Mouse (Mus musculus): Measurements from ENCODE around the gene Eif4e3.

The Eif4e3 gene

DNA sequence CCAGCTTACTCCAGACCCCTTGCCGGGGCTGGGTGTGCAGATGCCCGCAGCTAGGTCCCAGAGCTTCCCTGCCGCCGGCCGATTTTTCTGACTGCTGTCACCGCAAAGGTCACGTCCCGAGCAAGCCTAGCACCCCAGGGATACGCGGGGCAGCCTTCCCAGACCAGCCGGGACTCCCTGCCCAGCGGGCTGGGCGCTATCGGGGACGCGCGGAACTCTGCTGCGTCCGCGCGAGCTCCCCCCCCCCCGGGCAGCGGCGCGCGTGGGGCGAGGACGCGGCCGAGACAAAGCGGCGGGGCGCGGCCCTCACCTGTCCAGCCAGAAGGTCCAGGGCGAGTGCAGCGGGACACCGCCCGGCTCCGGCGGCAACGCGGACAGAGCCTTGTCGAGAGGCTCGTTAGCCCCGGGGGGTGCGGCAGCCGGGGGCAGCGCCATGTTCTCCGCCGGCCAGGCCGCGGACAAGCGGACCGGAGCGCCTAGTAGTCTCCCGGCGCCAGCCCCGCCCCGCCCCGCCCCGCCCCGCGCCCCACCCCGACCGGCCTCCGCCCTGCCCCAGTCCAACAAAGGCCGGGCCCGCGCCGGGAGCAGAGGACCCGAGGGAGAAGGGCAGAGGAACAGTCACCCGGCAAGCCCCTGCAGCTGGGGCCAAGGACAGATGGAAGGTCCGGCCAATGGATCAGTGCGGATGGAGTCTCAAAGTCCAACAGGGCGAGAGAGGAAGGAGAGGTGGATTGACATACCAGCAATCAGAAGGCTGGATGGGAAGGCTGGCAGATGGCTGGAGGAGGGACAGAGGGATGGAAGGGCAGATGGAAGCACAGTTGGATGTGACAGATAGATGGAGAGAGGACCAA, at the start of gene Eif4e3, which contains the start of gene Gm20696:
TSS of gene Eif4e3 (minus strand) at position 454 of the 854 bp plus-strand sequence.
TSS of gene Gm20696 (minus strand) at position 480 of the 854 bp plus-strand sequence.
- peak; percentile 43 for DNase-seq (ENCODE audit: low spot score)

DNA sequence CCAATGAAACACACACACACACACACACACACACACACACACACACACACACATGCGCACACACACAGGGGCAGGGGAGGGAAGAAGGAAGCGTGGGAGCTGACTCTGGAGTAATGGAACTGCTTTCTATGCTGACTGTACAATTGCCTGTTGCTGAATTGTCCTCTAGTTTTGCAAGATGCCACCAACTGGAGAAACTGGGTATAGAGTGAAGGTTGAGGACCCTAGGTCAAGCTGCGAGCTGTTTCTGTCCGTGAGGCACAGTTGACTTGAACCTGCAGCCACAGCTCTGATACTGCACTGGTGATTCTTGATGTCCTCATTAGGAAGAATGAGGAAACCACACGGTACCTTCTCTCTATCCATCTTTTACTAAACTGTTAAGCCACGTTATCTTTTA, 49.3 kb upstream of the Eif4e3 start:
- no peak for DNase-seq (ENCODE audit: low spot score)

DNA sequence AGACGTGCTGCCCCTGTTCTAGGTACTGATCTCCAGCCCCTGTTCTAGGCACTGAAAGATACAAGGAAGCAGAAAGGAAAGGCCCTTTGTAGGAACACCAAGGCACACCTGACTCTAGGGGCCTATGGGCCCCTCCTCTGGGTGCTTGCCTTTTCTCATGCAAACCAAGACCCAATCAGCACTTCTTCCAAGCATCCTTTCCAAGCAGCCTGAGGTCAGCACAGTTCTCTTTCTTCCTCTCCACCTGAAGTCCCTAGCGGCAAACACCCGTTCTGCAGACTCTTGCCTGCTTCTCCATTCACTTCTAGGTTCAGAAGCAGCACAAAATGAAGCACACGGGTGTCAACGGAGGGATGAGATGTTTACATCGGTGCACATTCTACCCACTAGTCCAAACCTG, 48.6 kb upstream of the Eif4e3 start:
- no peak for DNase-seq (ENCODE audit: low spot score)

DNA sequence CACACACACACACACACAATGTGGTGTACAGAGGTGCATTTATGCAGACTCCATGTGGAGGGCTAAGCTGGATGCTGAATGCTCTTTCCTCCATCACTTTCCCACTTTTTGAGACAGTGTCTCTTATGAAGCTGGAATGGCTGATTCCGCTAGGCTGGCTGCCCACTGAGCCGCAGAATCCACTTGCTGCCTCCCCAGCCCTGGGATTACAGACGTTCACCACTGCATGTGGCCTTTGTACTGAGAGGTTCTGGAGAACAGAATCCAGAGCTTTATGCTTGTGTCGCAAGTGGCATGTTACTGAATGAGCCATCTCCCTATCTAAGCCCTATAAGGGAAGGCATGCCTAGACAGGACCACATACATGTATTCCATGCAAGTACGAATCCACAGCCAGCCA, 46.7 kb upstream of the Eif4e3 start:
- no peak for DNase-seq (ENCODE audit: low spot score)

DNA sequence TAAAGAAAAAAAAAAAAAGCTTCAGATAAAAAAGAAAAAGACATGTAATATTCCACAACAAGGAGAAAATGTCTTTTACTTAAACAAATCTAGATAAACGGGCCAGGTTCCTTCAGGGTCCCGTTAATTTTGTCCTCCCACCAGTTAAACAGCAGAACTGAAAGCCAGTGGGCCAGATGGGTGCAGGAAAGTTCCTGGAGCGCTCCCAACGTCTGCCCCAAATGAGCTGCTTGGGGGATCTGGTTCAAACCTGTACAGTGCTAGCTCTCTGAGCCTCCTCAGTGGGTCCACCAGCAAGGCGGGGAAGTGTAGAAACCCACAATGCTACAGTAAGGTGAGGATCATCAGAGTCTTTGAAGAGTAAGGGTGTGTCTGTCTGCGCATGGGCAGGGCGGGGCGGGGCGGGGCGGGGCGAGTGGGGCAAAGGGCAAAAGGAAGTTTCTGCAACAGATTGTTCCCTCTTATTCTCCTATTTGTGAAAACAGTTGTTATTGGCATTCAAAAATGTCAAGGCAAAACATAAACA, 45.1 kb upstream of the Eif4e3 start:
- no peak for DNase-seq (ENCODE audit: low spot score)

DNA sequence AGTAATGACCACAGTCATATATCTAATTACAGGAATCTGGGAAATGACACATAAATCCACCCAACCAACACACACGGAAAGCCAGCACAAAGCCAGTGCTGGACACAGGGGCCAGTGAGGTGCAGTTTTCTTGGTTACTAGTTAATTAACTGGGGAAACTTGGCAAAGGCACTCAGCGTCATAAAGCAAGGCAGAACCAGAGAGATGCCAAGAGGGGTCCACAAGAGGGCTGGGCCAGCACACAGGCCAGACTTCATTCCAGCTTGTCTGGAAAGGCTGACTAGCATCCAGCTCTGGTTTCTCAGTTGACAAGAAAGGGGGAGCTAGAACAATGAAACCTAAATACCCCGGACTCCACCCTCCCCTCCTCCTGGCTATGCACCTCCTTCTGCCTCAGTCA, 33.9 kb upstream of the Eif4e3 start:
- DNase-seq (ENCODE audit: low spot score), result no peak

DNA sequence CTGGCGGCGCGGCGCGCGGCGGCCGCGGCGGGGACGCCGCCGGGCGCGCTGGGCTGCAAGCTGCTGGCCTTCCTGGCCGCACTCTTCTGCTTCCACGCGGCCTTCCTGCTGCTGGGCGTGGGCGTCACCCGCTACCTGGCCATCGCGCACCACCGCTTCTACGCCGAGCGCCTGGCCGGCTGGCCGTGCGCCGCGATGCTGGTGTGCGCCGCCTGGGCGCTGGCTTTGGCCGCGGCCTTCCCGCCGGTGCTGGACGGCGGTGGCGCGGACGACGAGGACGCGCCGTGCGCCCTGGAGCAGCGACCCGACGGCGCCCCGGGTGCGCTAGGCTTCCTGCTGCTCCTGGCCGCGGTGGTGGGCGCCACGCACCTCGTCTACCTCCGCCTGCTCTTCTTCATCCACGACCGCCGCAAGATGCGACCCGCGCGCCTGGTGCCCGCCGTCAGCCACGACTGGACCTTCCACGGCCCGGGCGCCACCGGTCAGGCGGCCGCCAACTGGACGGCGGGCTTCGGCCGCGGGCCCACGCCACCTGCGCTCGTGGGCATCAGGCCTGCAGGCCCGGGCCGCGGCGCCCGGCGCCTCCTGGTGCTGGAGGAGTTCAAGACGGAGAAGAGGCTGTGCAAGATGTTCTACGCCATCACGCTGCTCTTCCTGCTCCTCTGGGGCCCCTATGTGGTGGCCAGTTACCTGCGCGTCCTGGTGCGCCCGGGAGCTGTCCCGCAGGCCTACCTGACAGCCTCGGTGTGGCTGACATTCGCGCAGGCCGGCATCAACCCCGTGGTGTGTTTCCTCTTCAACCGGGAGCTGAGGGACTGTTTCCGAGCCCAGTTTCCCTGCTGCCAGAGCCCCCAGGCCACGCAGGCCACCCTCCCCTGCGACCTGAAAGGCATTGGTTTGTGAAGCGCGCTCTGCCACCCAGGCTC, 26.6 kb upstream of the Eif4e3 start:
- no peak for DNase-seq (ENCODE audit: low spot score)

DNA sequence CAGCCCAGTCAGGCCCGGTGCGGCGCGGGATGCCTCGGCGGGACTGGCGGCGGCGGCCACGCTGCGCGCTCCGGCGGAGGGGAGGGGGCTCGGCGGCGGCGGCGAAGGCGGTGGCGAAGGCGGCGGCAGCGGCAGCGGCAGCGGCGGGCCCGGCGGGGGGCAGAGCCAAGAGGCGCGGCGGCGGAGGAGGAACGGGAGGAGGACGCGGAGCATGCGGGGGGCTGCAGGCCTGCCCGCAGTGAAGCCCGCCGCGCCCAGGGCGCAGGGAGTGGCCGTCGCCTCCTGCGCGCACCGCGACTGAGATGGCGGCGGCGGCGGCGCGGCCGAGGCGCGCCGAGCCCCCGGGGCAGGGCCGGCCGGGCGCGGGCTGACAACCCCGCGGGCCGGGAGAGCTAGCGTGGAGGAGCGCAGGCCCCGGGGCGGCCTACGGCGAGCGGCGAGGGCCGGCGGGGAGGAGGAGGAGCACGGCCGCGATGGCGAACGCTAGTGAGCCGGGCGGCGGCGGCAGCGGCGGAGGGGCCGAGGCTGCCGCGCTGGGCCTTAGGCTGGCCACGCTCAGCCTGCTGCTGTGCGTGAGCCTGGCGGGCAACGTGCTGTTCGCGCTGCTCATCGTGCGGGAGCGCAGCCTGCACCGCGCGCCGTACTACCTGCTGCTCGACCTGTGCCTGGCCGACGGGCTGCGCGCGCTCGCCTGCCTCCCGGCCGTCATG, 25.8 kb upstream of the Eif4e3 start, which contains the start of gene Gpr27:
TSS of gene Gpr27 (plus strand) at position 474 of the 710 bp plus-strand sequence.
- DNase-seq (ENCODE audit: low spot score), result peak; percentile 22

DNA sequence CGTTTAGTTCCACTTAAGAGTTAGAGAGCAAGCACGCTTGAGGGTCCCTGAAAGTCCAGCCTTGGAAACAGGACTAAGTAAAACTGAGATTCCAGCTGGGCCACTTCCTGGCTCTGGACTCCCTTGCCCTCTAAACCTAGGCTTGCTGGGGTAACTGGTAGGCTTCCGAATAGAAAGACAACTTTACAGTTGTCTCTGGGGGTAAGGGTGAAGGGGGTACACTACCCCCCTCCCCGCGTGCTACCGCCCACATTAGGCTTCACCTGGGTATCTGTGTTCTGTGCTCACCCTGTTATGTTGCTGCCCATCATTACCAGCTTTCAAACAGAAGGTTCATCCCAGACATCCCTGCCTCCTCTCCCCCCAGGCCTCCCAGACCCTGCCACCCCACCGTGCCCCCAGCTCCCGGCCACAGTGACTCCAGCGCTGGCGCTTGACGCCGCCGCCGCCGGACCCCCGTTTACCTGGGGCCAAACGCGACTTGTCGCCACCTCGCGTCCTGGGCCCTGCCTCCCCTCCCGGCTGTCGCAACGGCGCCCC, 25.2 kb upstream of the Eif4e3 start:
- DNase-seq (ENCODE audit: low spot score), result no peak

DNA sequence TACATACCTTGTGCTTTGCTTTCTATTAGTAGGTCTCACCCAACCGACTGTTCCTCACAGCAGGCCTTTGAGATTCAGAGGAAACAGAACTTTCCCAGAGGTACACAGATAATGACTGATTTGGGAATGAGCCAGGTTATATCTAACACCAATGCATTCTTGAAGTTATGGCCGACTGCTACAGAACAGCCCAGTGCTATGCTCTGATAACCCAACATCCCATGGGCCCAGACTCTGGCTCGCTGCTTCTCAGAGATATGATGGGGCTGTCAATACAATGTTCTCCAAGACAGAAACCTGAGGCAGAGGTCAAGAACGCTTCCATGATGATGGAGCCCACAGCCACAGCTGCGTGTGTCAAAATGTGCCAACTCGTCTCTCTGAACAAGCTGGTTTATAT, 21.9 kb upstream of the Eif4e3 start:
- DNase-seq (ENCODE audit: low spot score), result no peak

DNA sequence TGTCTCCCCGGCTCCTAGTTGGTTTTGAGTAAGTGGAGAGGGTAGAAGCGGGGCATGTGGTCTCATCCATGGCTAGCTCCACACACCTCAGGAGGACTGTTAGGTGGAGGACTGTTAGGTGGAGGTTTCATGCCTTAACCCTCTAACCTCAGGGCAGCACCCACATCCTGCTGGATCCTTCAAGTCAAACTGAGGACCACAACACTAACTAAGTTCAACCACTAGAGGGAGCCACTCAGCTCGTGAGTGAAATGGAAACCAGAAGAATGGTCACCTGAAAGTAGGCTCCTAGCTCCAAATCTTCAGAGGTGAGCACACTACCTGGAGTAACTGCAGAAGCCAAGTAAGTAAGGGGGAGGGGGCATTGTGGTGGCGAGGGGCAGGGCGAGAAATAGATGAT, 18.3 kb upstream of the Eif4e3 start:
- no peak for DNase-seq (ENCODE audit: low spot score)

DNA sequence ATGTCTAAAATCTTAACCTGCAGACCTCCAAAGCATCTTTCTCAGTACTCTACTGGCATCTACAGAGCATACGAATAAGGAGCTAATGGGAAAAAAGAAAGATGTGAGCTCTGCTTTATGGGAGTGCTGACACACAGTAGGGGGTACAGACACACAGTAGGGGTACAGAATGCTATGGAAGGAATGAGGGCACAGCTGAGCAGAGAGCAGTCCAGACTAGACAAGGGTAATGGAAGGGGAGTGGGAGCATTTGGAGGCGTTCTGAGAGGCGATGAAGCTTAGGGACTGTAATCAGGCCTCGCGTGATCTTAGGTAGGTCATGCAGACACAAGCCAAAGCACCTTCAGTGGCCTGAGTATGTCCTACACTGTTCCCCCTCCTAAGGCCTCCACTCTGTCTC, 17.4 kb upstream of the Eif4e3 start:
- DNase-seq (ENCODE audit: low spot score), result no peak

DNA sequence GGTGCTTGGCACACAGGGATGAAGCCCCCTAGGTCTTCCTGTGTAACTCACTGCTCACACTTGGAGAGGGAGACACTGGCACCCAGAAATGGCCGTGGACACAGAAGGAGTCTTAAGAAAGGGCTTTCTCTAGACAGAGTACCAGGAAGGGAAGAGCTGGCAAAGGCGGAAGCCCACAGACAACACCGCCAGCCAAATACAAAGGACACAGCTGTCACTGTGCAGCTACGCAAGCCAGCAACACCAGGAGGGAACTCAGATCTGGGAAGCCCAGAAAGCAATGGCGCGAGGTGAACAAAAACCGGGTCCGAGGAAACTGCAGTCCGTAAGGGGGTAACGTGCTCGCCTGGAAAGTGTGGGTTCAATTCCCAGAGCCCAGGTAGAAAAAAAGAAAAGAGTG, 11.5 kb upstream of the Eif4e3 start:
- DNase-seq (ENCODE audit: low spot score), result no peak

DNA sequence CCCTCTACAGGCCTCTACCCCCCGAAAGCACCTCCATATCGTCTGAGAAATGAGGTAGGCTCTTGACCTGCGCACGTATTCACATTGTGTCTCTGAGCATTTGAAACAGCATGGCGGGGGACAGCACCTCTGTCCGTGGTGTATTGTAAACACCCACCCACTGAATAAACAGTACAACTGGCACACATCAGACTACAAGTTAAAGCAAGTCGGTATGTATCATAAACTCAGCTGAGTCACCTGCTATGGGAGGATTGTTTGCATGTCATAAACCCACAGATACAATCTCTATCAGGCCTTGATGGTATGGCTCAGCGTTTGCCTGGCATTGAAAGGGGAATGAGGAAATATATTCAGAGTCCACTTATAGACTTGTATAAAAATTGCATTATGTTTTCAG, 10.8 kb upstream of the Eif4e3 start:
- DNase-seq (ENCODE audit: low spot score), result no peak

DNA sequence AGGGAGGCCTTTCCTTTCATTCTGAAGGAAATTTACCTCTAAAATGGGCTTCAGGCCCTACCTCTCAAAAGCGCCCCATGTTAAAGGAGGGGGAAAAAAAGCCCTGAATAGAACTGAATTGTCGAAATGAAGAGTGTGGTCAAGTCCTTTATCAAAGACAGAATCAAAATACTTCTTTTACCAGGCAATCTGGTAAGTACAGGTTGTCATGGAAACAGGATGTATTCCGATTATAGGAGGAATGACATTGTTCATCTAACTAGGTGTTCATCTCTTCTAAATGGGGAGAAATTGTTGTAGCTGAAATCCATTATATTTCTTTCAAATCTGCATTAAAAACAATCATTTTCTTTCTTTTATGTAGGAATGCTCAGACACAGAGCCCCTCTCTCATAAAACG, 7.9 kb upstream of the Eif4e3 start:
- DNase-seq (ENCODE audit: low spot score), result no peak

DNA sequence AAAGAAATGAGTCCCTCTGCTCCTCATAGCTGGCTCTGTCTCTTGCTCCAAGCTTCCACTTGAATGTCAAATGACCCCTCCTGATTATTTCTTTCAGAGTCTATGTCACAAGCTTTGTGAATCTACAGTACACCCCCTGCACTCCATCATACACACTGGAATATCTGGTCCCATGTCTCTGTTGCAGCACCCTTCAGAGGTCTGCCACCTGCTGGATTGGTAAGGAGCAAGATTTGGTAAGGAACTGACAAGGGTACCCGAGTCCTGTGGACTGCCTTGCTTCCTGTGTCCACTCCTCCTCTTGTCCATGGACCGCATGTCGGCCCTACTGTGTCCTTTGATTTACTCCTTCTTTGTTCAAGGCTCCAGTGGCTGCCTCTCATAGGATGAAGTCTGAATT, 5.2 kb upstream of the Eif4e3 start:
- no peak for DNase-seq (ENCODE audit: low spot score)

DNA sequence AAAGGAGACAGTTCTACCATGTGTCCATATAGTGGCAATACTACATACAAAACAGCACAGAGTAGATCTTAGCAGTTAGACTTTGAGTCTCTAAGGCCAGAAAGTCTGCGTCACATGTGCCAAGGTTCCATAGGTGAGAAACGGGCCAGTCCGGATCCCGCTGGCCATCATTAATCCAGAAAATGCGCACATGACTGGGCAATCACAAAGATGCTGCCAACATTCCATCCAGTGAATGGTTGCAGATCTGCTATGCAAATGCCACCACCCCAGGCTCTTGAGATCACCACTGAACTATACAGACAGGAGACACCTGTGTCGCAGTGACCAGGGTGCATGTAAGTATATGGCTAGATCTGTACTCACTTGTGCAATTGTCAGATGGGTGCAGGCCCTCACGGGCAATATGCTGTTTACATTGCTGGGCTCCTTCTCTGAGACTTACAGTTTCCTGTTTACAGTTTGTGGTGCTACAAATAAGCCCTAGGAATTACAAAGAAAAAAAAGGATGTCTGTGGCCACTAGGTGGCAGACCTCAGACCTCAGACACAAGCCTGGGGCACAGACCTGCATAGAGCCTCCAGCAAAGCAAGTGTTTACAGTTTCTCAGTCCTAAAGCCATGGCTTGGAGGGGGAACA, 4.0 kb upstream of the Eif4e3 start:
- DNase-seq (ENCODE audit: low spot score), result peak; percentile 35

DNA sequence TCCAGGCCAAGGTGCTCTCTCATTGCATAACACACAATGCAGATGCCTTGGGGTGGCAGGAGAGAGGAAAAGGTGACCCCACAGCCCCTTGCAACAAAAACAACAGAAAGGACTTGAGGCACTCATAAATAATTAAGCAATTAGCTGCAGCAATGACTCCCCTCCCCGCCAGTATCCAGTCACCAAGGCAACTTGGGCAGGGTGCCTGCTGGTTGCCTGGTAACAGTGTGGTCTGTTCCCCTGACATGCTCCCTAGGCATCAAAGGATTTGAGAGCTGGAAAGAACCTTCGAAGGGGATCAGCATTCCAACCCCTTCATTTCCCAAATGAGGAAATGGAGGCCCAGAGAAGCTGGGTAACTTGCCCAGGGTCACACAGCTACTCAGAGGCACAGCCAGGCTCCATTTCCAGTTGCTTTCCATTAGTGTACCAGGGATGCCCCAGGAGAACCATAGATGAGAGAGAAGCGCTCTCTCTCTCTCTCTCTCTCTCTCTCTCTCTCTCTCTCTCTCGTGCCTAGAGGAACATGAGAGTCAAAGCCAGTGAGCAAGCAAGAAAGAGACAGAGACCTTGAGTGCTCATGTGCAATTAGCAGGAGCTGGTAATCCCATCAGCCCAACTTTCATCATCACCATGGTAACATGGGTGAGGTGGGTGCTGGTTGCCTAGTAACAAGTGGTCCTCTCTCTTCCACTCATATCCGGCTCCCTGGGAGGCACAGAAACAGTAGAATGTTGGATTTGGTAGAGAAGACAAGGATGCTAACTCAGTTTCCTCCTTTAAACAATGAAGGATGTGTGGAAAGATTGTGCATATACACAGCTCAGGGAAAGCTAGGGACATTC, 3.1 kb upstream of the Eif4e3 start:
- DNase-seq (ENCODE audit: low spot score), result no peak

DNA sequence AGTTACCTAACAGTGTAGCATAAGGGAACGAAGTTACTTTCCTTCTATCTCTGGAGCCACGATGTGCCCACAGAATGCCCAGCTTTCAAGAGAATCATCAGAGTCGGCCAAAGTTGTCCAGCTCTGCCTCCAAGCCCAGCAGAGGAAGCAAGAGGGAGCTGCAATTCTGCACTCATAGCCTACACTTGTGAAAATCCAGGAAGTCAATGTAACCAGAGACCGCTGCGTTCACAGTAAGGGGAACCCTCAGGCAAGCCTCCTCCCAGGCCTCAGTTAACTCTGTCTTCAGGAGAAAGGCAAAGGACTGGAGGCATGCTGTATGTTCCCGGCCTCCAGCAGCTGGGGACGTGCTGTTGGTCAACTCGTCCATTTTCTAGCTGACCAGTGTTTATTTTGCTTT, 719 bp upstream of the Eif4e3 start:
- DNase-seq (ENCODE audit: low spot score), result no peak

Measured in ovary, postnatal 14 days (tissue).